Mouse (Mus musculus): ENCODE measurements at regions not wholly inside any gene's neighbourhood (a gene's known extent, or its start where the extent isn't known, plus 50 kb on each side); places are given as distances from the start of the nearest gene placed in this dataset.
"Not testable (repeated sequence)": the region's sequence is repeated elsewhere in the genome, so short reads cannot be mapped to it uniquely, and the experiment has no call there.

- DNase-seq: peak; percentile 33
Observed at GRCm38 (mm10) chr3:8161997-8162756, 1447.7 kb downstream of the Zfp704 start.

- DNase-seq: peak; percentile 4
Observed at GRCm38 (mm10) chr3:8143016-8143415, 1466.9 kb downstream of the Zfp704 start.

- DNase-seq: no peak
Observed at GRCm38 (mm10) chr3:8142190-8142589, 1467.7 kb downstream of the Zfp704 start.

GRCm38 (mm10) chr3:8141664-8142084 lies 1468.2 kb downstream of the Zfp704 start:
- no peak for DNase-seq

GRCm38 (mm10) chr3:8123641-8124040 lies 1486.2 kb downstream of the Zfp704 start:
- DNase-seq: not testable (repeated sequence)

- no peak for DNase-seq
Observed at GRCm38 (mm10) chr3:8123141-8123540, 1486.7 kb downstream of the Zfp704 start.

- DNase-seq: no peak
Observed at GRCm38 (mm10) chr3:8098291-8098690, 1478.0 kb upstream of the 1700008P02Rik start.

GRCm38 (mm10) chr3:8084749-8085148 lies 1464.5 kb upstream of the 1700008P02Rik start:
- no peak for DNase-seq

GRCm38 (mm10) chr3:8053711-8054110 lies 1433.5 kb upstream of the 1700008P02Rik start:
- no peak for DNase-seq

- no peak for DNase-seq
Observed at GRCm38 (mm10) chr3:8051167-8051566, 1430.9 kb upstream of the 1700008P02Rik start.

GRCm38 (mm10) chr3:8049706-8050105 lies 1429.5 kb upstream of the 1700008P02Rik start:
- no peak for DNase-seq

GRCm38 (mm10) chr3:8046348-8046747 lies 1426.1 kb upstream of the 1700008P02Rik start:
- no peak for DNase-seq

- DNase-seq: no peak
Observed at GRCm38 (mm10) chr3:8036697-8037096, 1416.5 kb upstream of the 1700008P02Rik start.

GRCm38 (mm10) chr3:8035091-8035729 lies 1415.0 kb upstream of the 1700008P02Rik start:
- DNase-seq: no peak

GRCm38 (mm10) chr3:8026325-8027017 lies 1406.2 kb upstream of the 1700008P02Rik start:
- no peak for DNase-seq

- DNase-seq: no peak
Observed at GRCm38 (mm10) chr3:8022654-8023053, 1402.4 kb upstream of the 1700008P02Rik start.

- no peak for DNase-seq
Observed at GRCm38 (mm10) chr3:8017489-8017888, 1397.2 kb upstream of the 1700008P02Rik start.

- DNase-seq: no peak
Observed at GRCm38 (mm10) chr3:8016945-8017344, 1396.7 kb upstream of the 1700008P02Rik start.

- DNase-seq: peak; percentile 69
Observed at GRCm38 (mm10) chr3:8009966-8010365, 1389.7 kb upstream of the 1700008P02Rik start.

- DNase-seq: peak; percentile 88
Observed at GRCm38 (mm10) chr3:8006708-8007395, 1386.6 kb upstream of the 1700008P02Rik start.

- peak; percentile 84 for DNase-seq
Observed at GRCm38 (mm10) chr3:8006273-8006672, 1386.0 kb upstream of the 1700008P02Rik start.

GRCm38 (mm10) chr3:8005684-8006083 lies 1385.4 kb upstream of the 1700008P02Rik start:
- not testable (repeated sequence) for DNase-seq

- DNase-seq: no peak
Observed at GRCm38 (mm10) chr3:8004271-8004670, 1384.0 kb upstream of the 1700008P02Rik start.
